Mouse (Mus musculus) heart, embryonic 16.5 days (tissue): ENCODE data around the gene Cfap97. TPM values are rescaled to one million over a fixed set of nuclear protein-coding genes. Genes with fewer than 3 reads are reported as not detected.
"Not testable (repeated sequence)": the region's sequence is repeated elsewhere in the genome, so short reads cannot be mapped to it uniquely, and the experiment has no call there.

Experiments used
- ATAC-seq: fragments of 200-750 bp; cut with Nextera tagmentation; replicated peaks from 2 replicates; pipeline ENCODE4 v1.8.0; 2017; ENCODE audit warnings: moderate number of reproducible peaks; ENCODE audit not compliant: insufficient read depth, low FRiP score; ENCODE audit errors: extremely low read depth
- H3K27ac ChIP-seq: fragments of 300-500 bp; sonication (generic); 2 replicates; pipeline ENCODE4 v1.5.1; 2014; ENCODE audit warnings: mild to moderate bottlenecking, low read length, control low read depth, moderate library complexity
- H3K27me3 ChIP-seq: fragments of 300-500 bp; sonication (generic); 2 replicates; pipeline ENCODE4 v1.6.1; 2014; ENCODE audit warnings: low read length, mixed read lengths; ENCODE audit not compliant: control insufficient read depth, insufficient read depth
- H3K36me3 ChIP-seq: fragments of 300-500 bp; sonication (generic); 2 replicates; pipeline ENCODE4 v1.6.1; 2014; ENCODE audit not compliant: control insufficient read depth, insufficient read depth
- H3K4me1 ChIP-seq: fragments of 300-500 bp; sonication (generic); 2 replicates; pipeline ENCODE4 v1.6.1; 2014; ENCODE audit warnings: low read length, mixed read lengths; ENCODE audit not compliant: control insufficient read depth, insufficient read depth
- H3K4me2 ChIP-seq: fragments of 300-500 bp; sonication (generic); 2 replicates; pipeline ENCODE4 v1.6.1; 2014; ENCODE audit warnings: low read depth, mild to moderate bottlenecking, control low read depth, low read length
- H3K4me3 ChIP-seq: fragments of 300-500 bp; sonication (generic); 2 replicates; pipeline ENCODE4 v1.5.1; 2014; ENCODE audit warnings: mild to moderate bottlenecking, control low read depth, low read length
- H3K9ac ChIP-seq: fragments of 300-500 bp; sonication (generic); 2 replicates; pipeline ENCODE4 v1.6.1; 2014; ENCODE audit warnings: low read length, control low read depth
- H3K9me3 ChIP-seq: fragments of 300-500 bp; sonication (generic); replicated peaks from 2 replicates; pipeline ENCODE4 v1.6.1; 2016; ENCODE audit warnings: low read length; ENCODE audit not compliant: control insufficient read depth
- WGBS: fragments of 180-500 bp; shearing (Covaris S2); extraction: QIAGEN DNeasy Blood & Tissue Kit; methylation state at CpG from one replicate; pipeline ENCODE4 v1.1.7; 2014; 5-methylcytosine and 5-hydroxymethylcytosine counted together
- polyA plus RNA-seq: library from polyadenylated mRNA; unstranded; fragments of >200 nt; fragmentation: Nextera tagmentation; extraction: Ambion mirVana; gene quantifications from 2 replicates; pipeline ENCODE4 v1.2.1, GENCODE M21; 2015

The Cfap97 gene
- polyA plus RNA-seq = 16.8 and 16.9 TPM in 2 replicates

DNA sequence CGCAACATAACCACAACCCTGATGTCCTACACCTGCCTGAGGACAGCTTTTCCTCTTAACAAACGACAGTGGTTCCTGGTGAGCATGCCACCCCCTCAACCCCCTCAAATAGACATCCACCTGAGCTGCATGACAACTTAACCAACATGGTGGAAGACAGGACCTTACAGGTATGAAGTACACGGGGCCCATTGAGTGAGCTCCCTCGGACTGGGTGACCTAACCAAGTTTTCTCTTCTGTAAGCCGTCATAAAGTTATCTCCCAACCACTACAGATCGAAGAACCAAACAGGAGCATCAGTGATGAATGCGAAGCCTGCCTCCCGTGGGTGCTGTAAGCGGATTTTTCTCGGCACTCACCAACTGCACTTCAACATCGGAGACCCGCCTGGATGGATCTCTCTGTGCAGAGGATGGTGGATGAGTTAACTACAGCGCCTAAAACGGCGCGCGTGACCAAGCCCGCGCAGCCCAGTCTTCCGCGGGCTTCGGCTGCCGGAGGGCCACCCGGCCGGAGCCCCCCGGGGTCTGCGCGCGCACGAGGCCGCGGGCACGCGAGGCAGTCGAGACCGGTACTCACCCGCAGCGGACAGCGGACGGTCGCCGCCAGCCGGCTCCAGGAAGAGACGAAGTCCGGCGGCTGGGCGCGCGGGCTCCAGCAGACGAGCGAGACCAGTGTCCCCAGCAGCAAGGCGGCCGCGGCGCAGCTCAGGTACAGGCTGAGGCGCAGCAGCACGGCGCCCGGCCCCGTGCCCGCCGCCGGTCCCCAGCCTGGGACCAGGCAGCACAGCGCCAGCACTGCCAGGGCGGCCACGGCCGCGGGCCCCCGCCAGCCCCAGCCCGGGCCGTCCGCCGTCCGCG is at the start of gene Cfap97:
Gene Cfap97 (plus strand): TSS at position 570 of the 861 bp plus-strand sequence.
- peak; percentile 75 for ATAC-seq
- Histone ChIP-seq H3K9me3 (no peaks in the 10 kb centered on the region), H3K9ac (peak within 1 kb of the TSS; percentile 85), H3K27ac (peak within 1 kb of the TSS; percentile 53), H3K36me3 (no peaks in the 10 kb centered on the region), H3K4me2 (peak within 1 kb of the TSS; percentile 86), H3K4me1 (peaks cover 19% of the 10 kb centered on the region), H3K4me3 (peak within 1 kb of the TSS; percentile 70), H3K27me3 (peaks cover 3% of the 10 kb centered on the region; the same call in 1 of the 2 replicates)
- WGBS = 2% methylated on average over 70 of the region's 75 CpGs

DNA sequence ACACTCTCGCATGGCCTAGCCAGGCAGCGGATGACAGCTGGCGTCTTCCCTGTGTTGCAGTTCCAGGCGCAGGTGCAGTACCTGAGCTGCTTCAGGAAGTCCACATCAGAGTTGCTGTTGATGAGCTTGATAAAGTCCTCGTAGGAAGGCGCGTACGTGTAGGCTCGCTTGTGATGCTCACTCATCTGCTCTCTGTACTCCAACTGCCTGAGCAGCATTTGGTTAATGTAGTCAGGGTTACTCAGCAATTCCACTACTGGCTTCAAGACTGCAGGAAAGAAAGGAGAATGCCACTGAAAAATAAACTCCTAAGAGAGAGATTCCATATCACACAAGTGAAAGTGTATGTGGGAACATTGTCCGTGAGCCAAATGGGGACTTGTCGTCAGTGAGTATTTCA is 48.1 kb upstream of the Cfap97 start:
- Histone ChIP-seq H3K4me2 (no peak overlapping the region), H3K9ac (no peak overlapping the region), H3K27ac (no peak overlapping the region), H3K36me3 (peaks cover 12% of the 10 kb centered on the region), H3K27me3 (no peaks in the 10 kb centered on the region), H3K9me3 (peaks cover 7% of the 10 kb centered on the region), H3K4me3 (no peak overlapping the region), H3K4me1 (no peaks in the 10 kb centered on the region)
- no peak for ATAC-seq
- 92% methylated on average over 11 of the region's 11 CpGs for WGBS

DNA sequence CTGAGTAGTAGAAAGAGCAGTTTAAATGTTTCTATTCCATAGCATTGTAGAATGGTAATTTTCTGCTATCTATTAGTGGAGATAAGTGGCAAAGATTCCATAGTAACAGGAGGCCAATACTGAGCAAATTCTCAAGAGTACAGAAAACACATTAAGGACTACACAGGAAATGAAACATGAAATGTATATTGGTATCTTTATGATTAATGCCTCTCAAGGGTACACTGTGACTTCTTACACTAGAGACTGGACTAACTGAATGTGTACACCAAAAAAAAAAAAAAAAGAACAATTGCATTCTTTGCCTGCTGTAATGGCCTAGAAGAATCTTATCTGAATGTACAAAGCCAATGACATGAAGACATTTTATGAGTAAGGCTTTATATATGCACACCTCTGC is 43.9 kb upstream of the Cfap97 start:
- Histone ChIP-seq H3K4me3 (no peak overlapping the region), H3K9me3 (no peaks in the 10 kb centered on the region), H3K36me3 (peaks cover 6% of the 10 kb centered on the region), H3K27me3 (no peaks in the 10 kb centered on the region), H3K4me2 (no peak overlapping the region), H3K27ac (no peak overlapping the region), H3K9ac (no peak overlapping the region), H3K4me1 (no peaks in the 10 kb centered on the region)
- ATAC-seq = no peak

DNA sequence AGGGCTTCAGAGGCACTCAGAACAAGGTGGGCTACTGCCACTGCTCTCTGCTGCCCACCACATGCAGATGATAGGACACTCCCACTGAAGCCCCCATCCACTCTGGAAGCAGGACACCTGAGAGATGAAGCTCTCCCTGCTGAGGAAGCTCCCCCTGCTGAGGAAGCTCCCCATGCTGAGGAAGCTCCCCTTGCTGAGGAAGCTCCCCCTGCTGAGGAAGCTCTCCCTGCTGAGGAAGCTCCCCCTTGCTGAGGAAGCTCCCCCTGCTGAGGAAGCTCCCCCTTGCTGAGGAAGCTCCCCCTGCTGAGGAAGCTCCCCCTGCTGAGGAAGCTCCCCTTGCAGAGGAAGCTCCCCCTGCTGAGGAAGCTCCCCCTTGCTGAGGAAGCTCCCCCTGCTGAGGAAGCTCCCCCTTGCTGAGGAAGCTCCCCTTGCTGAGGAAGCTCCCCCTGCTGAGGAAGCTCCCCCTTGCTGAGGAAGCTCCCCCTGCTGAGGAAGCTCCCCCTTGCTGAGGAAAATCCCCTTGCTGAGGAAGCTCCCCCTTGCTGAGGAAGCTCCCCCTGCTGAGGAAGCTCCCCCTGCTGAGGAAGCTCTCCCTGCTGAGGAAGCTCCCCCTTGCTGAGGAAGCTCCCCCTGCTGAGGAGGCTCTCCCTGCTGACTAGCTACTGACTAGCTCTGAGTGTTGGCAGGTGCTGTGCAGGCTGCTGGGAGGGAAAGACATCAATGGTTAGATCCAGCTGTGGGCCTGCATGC is 38.0 kb upstream of the Cfap97 start:
- not testable (repeated sequence) for H3K4me1 ChIP-seq, ATAC-seq, H3K4me3 ChIP-seq, H3K27ac ChIP-seq, H3K4me2 ChIP-seq, H3K9ac ChIP-seq, H3K27me3 ChIP-seq, H3K9me3 ChIP-seq, H3K36me3 ChIP-seq

DNA sequence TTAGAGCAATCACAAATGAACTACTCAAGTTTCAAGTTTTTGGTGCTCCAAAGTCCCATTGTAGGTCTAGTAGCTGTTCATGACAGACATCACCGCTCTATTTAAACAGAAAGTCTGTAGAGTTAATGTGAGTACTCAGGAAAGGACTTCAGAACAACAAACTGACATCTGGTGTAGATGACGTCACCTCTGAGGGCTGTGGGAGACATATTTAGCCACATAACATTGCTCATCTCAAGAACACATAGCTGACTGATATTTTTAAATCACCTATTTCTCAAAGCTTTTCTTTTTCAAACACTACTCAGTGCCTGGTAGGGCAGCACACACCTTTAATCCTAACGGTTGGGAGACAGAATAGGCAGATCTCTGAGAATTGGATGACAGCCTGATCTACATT is 34.4 kb upstream of the Cfap97 start:
- 54% methylated on average over 3 of the region's 3 CpGs for whole genome bisulfite sequencing
- no peak overlapping the region for H3K9ac ChIP-seq
- no peaks in the 10 kb centered on the region for H3K27me3 ChIP-seq
- H3K36me3 ChIP-seq = peaks cover 7% of the 10 kb centered on the region
- H3K4me1 ChIP-seq = peaks cover 3% of the 10 kb centered on the region; the same call in 1 of the 2 replicates
- no peaks in the 10 kb centered on the region for H3K9me3 ChIP-seq
- no peak overlapping the region for H3K27ac ChIP-seq
- no peak for ATAC-seq
- no peak overlapping the region for H3K4me2 ChIP-seq
- no peak overlapping the region for H3K4me3 ChIP-seq

DNA sequence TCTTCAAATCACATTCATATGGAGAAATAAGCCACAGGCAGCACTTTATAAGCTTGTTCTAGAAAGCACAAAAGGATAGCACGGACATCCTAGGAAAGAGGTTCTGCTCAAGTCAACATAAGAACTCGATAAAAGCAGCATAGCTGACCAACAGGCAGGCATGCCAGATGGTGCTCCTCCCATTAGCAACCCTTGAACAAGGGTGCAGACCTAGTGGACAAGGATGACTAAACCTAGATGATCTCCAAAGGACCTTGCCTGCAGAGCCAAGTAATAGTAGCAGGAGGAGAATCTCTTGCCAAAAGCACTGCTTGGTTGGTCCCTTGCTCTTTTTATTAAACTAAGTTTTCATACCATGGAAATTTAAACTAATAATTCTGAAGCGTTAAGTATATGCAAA is 32.4 kb upstream of the Cfap97 start:
- no peak overlapping the region for H3K9ac ChIP-seq
- H3K4me2 ChIP-seq = no peak overlapping the region
- 90% methylated on average over 3 of the region's 3 CpGs for WGBS
- peaks cover 10% of the 10 kb centered on the region for H3K36me3 ChIP-seq
- ATAC-seq = no peak
- H3K9me3 ChIP-seq = no peaks in the 10 kb centered on the region
- no peaks in the 10 kb centered on the region for H3K27me3 ChIP-seq
- H3K27ac ChIP-seq = no peak overlapping the region
- H3K4me1 ChIP-seq = peaks cover 3% of the 10 kb centered on the region; the same call in 1 of the 2 replicates
- no peak overlapping the region for H3K4me3 ChIP-seq

DNA sequence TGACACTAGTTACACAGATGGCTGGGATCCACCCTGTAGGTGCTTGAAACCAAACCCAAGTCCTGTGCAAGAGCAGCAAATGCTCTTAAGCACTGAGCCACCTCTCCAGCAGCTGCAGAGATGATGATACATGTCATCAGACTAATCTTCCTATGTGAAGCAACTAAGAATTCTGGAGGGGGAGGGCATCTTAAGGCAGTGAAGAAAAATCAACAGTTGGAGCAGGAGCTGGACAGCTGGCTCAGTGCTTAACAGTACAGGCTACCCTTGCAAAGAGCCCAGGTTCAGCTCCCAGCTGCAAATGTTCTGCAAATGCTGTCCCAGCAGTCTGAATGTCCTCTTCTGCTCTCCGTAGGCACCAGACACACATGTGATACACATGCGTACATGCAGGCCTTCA is 29.1 kb upstream of the Cfap97 start:
- H3K4me1 ChIP-seq = no peaks in the 10 kb centered on the region
- H3K4me2 ChIP-seq = no peak overlapping the region
- WGBS = 84% methylated on average over 2 of the region's 2 CpGs
- H3K27ac ChIP-seq = no peak overlapping the region
- H3K4me3 ChIP-seq = no peak overlapping the region
- H3K36me3 ChIP-seq = peaks cover 6% of the 10 kb centered on the region; the same call in 1 of the 2 replicates
- no peak overlapping the region for H3K9ac ChIP-seq
- H3K27me3 ChIP-seq = no peaks in the 10 kb centered on the region
- H3K9me3 ChIP-seq = no peaks in the 10 kb centered on the region
- ATAC-seq = no peak

DNA sequence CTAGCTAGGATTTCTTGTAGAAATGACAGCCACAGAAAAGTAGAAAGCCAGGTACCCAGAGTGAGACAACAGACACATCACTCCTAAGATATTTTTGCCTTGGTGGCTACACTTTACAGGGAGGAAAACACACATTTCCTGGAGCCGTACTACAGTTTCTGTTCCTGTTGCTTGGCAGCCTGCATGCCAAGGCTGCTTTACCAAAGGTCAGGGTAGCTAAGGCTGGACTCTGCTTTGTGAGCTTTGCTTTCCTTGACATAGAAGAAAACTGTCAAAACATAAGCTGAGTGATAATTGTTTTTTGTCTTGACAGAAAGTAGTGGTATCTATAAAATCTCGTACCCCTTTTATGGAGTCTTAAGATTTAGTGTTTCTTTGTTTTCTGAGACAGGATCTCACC is 21.1 kb upstream of the Cfap97 start:
- no peak overlapping the region for H3K4me2 ChIP-seq
- ATAC-seq = no peak
- no peaks in the 10 kb centered on the region; the same call in 1 of the 2 replicates for H3K36me3 ChIP-seq
- H3K9ac ChIP-seq = no peak overlapping the region
- 86% methylated on average over 2 of the region's 2 CpGs for WGBS
- H3K27me3 ChIP-seq = no peaks in the 10 kb centered on the region
- H3K27ac ChIP-seq = no peak overlapping the region
- no peak overlapping the region for H3K4me3 ChIP-seq
- H3K4me1 ChIP-seq = no peaks in the 10 kb centered on the region
- H3K9me3 ChIP-seq = no peaks in the 10 kb centered on the region

DNA sequence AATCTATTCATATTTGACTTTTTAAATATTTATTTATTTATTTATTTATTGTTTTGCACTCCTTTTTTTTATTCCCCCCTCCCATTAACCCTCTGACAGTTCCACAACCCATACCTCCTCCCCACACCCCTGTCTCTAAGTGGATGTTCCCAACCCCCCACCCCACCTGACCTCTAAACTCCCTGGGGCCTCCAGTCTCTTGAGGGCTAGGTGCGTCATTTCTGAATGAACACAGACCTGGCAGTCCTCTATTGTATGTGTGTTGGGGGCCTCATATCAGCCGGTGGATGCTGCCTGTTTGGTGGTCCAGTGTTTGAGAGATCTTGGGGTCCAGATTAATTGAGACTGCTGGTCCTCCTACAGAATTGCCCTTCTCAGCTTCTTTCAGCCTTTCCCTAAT is 16.0 kb upstream of the Cfap97 start:
- H3K4me3 ChIP-seq, H3K4me2 ChIP-seq, H3K9me3 ChIP-seq, H3K36me3 ChIP-seq, H3K4me1 ChIP-seq, ATAC-seq, H3K9ac ChIP-seq, H3K27ac ChIP-seq, H3K27me3 ChIP-seq: not testable (repeated sequence)
- WGBS = 85% methylated on average over 2 of the region's 2 CpGs
